Mouse (Mus musculus) CH12.LX (cell line): Measurements from ENCODE around the gene Map6. TPM values are rescaled to one million over a fixed set of nuclear protein-coding genes. Genes with fewer than 3 reads are reported as not detected.

ENCODE experiments used
- DNase-seq: peaks from one replicate; pipeline ENCODE4 v3.0.0-alpha.2; 2013; ENCODE audit errors: extremely low read depth
- H3K27ac ChIP-seq: 2 replicates; pipeline ENCODE4 v1.5.1; 2012; ENCODE audit warnings: low read depth, mild to moderate bottlenecking, control low read depth, moderate library complexity; ENCODE audit not compliant: insufficient read depth
- H3K27me3 ChIP-seq: replicated peaks from 2 replicates; pipeline ENCODE3; 2012; ENCODE audit warnings: inconsistent platforms
- H3K36me3 ChIP-seq, 2 experiments: replicated peaks in 1 of 2; 2 replicates each; pipeline versions ENCODE3 to v1.6.1; 2012; ENCODE audit warnings: inconsistent platforms in 1 of 2, low read length in 1 of 2, mild to moderate bottlenecking in 1 of 2, mixed read lengths in 1 of 2, moderate library complexity in 1 of 2; ENCODE audit not compliant: control insufficient read depth in 1 of 2, insufficient read depth in 1 of 2
- H3K4me1 ChIP-seq, 2 experiments: 2 replicates each; pipeline ENCODE4 v1.6.1; 2012; ENCODE audit warnings: inconsistent platforms in 1 of 2, moderate library complexity in 1 of 2; ENCODE audit not compliant: insufficient read depth in 2 of 2, control insufficient read depth in 1 of 2
- H3K4me2 ChIP-seq: 2 replicates; pipeline ENCODE4 v1.6.1; 2012; ENCODE audit warnings: low read depth, mild to moderate bottlenecking, control low read depth; ENCODE audit not compliant: poor library complexity, insufficient read depth, severe bottlenecking
- H3K4me3 ChIP-seq, 3 experiments: fragments of 150-350 bp in 1 of 3; sonication (generic) in 1 of 3; replicated peaks in 1 of 3; 2 replicates each; pipeline versions ENCODE3 to v1.5.1; 2011 to 2012; ENCODE audit warnings: low read depth in 2 of 3, low read length in 2 of 3, mild to moderate bottlenecking in 2 of 3, moderate library complexity in 2 of 3, control low read depth in 1 of 3, improper control_type of control experiment in 1 of 3, inconsistent platforms in 1 of 3, mixed read lengths in 1 of 3; ENCODE audit not compliant: poor library complexity in 1 of 3
- H3K79me2 ChIP-seq: replicated peaks from 2 replicates; pipeline ENCODE4 v1.6.1; 2012; ENCODE audit warnings: mild to moderate bottlenecking, moderate library complexity; ENCODE audit not compliant: control insufficient read depth, poor library complexity, insufficient read depth, severe bottlenecking; ENCODE audit errors: extremely low read depth
- H3K9ac ChIP-seq: 2 replicates; pipeline ENCODE4 v1.6.1; 2012; ENCODE audit warnings: low read depth, mild to moderate bottlenecking, control low read depth, moderate library complexity; ENCODE audit not compliant: insufficient read depth
- H3K9me3 ChIP-seq: replicated peaks from 2 replicates; pipeline ENCODE3; 2012; ENCODE audit warnings: low read length, inconsistent platforms, mixed read lengths
- BHLHE40 ChIP-seq: IDR thresholded peaks from 2 replicates; pipeline ENCODE4 v1.6.1; 2011; ENCODE audit warnings: mild to moderate bottlenecking, low read depth, low read length, improper control_type of control experiment
- CHD1 ChIP-seq: IDR thresholded peaks from 2 replicates; pipeline ENCODE4 v1.6.1; 2012; ENCODE audit warnings: low read depth, low read length, improper control_type of control experiment, inconsistent platforms
- E2F4 ChIP-seq: IDR thresholded peaks from 2 replicates; pipeline ENCODE4 v1.6.1; 2011; ENCODE audit warnings: low read depth, low read length, improper control_type of control experiment; ENCODE audit not compliant: insufficient replicate concordance
- EP300 ChIP-seq: IDR thresholded peaks from 2 replicates; pipeline ENCODE4 v1.6.1; 2011; ENCODE audit warnings: low read length, improper control_type of control experiment
- HCFC1 ChIP-seq: IDR thresholded peaks from 2 replicates; pipeline ENCODE4 v1.6.1; 2012; ENCODE audit warnings: low read depth, mild to moderate bottlenecking, inconsistent platforms, low read length, improper control_type of control experiment
- IRF4 ChIP-seq: IDR thresholded peaks from 2 replicates; pipeline ENCODE4 v1.6.1; 2014; ENCODE audit warnings: low read depth, mild to moderate bottlenecking, inconsistent platforms, low read length, improper control_type of control experiment
- JUN ChIP-seq: IDR thresholded peaks from 2 replicates; pipeline ENCODE4 v1.6.1; 2011; ENCODE audit warnings: low read depth, mild to moderate bottlenecking, low read length, improper control_type of control experiment, moderate library complexity; ENCODE audit not compliant: insufficient read depth
- JUND ChIP-seq: conservative IDR thresholded peaks from 2 replicates; pipeline ENCODE4 v1.6.1; 2011; ENCODE audit warnings: low read depth, low read length, improper control_type of control experiment
- MAFK ChIP-seq: IDR thresholded peaks from 2 replicates; pipeline ENCODE4 v1.6.1; 2011; ENCODE audit warnings: low read length, improper control_type of control experiment; ENCODE audit not compliant: insufficient replicate concordance
- MAZ ChIP-seq: IDR thresholded peaks from 2 replicates; pipeline ENCODE4 v1.6.1; 2012; ENCODE audit warnings: low read depth, mild to moderate bottlenecking, inconsistent platforms, low read length, improper control_type of control experiment, moderate library complexity
- MXI1 ChIP-seq: IDR thresholded peaks from 2 replicates; pipeline ENCODE4 v1.6.1; 2011; ENCODE audit warnings: mild to moderate bottlenecking, low read depth, low read length, improper control_type of control experiment
- NRF1 ChIP-seq: IDR thresholded peaks from 2 replicates; pipeline ENCODE4 v1.6.1; 2014; ENCODE audit warnings: low read depth, mild to moderate bottlenecking, inconsistent platforms, low read length, improper control_type of control experiment, moderate library complexity
- POLR2A ChIP-seq: IDR thresholded peaks from 2 replicates; pipeline ENCODE4 v1.6.1; 2011; ENCODE audit warnings: low read depth, mild to moderate bottlenecking, improper control_type of control experiment, low read length
- RAD21 ChIP-seq: IDR thresholded peaks from 2 replicates; pipeline ENCODE4 v1.6.1; 2011; ENCODE audit warnings: low read depth, mild to moderate bottlenecking, low read length, improper control_type of control experiment, moderate library complexity
- RCOR1 ChIP-seq: conservative IDR thresholded peaks from 2 replicates; pipeline ENCODE4 v1.6.1; 2012; ENCODE audit warnings: low read depth, mild to moderate bottlenecking, inconsistent platforms, low read length, improper control_type of control experiment
- SIN3A ChIP-seq: IDR thresholded peaks from 2 replicates; pipeline ENCODE4 v1.6.1; 2012; ENCODE audit warnings: low read length, improper control_type of control experiment, inconsistent platforms
- UBTF ChIP-seq: IDR thresholded peaks from 2 replicates; pipeline ENCODE4 v1.6.1; 2012; ENCODE audit warnings: low read depth, mild to moderate bottlenecking, inconsistent platforms, low read length, improper control_type of control experiment, moderate library complexity
- USF1 ChIP-seq: IDR thresholded peaks from 2 replicates; pipeline ENCODE4 v1.6.1; 2014; ENCODE audit warnings: low read depth, mild to moderate bottlenecking, inconsistent platforms, low read length, improper control_type of control experiment
- USF2 ChIP-seq: conservative IDR thresholded peaks from 2 replicates; pipeline ENCODE4 v1.6.1; 2011; ENCODE audit warnings: low read depth, low read length, improper control_type of control experiment
- ZC3H11A ChIP-seq: IDR thresholded peaks from 2 replicates; pipeline ENCODE4 v1.6.1; 2012; ENCODE audit warnings: low read depth, mild to moderate bottlenecking, inconsistent platforms, low read length, improper control_type of control experiment
- ZKSCAN1 ChIP-seq: IDR thresholded peaks from 2 replicates; pipeline ENCODE4 v1.6.1; 2012; ENCODE audit warnings: low read depth, inconsistent platforms, low read length, improper control_type of control experiment, borderline replicate concordance
- dilution Hi-C: fragments of 300-500 bp; cut with MboI; formaldehyde crosslinking; loops from 2 replicates; pipeline ENCODE4 v1.14.3; 2020; ENCODE audit warnings: low sequenced_read_pairs; ENCODE audit not compliant: extremely low pct_unique_long_range_greater_than_20kb, extremely low pct_ligation_motif_present
- in situ Hi-C: fragments of 300-500 bp; cut with MboI; formaldehyde crosslinking; loops from 3 replicates; pipeline ENCODE4 v1.14.3; 2019; ENCODE audit warnings: low sequenced_read_pairs, low pct_ligation_motif_present, low pct_unique_long_range_greater_than_20kb, mixed read lengths
- polyA plus RNA-seq: library from polyadenylated mRNA; unstranded; fragments of >175 nt; gene quantifications from 2 replicates; pipeline ENCODE4 v1.2.1, GENCODE M21; 2012; ENCODE audit warnings: low read depth; ENCODE audit not compliant: insufficient read length
- total RNA-seq, 2 experiments: library from RNA; depleted of rRNA; stranded (reverse); fragments of 300-350 nt in 1 of 2; fragments of >200 nt in 1 of 2; gene quantifications; 2 replicates each; pipeline ENCODE4 v1.2.3; 2012 to 2014

Gene Map6
- total and polyA plus RNA-seq, 3 experiments = 0.32 to 1.4 (median 1.1) TPM

GRCm38 (mm10) chr7:99320524-99320923, 53.3 kb downstream of the Map6 start:
- no peak overlapping the region for H3K4me3 ChIP-seq
- no peak overlapping the region for H3K4me2 ChIP-seq
- H3K27me3 ChIP-seq = peaks cover 6% of the 10 kb centered on the region
- in situ Hi-C loops (no loop called here), dilution Hi-C loops (no loop called here)
- TF ChIP-seq BHLHE40 (no peak), SIN3A (no peak), RAD21 (no peak), ZC3H11A (no peak), HCFC1 (no peak), JUN (no peak), IRF4 (no peak), USF1 (no peak), E2F4 (no peak), MAZ (no peak), NRF1 (no peak), USF2 (no peak), POLR2A (no peak), UBTF (no peak), JUND (no peak), MXI1 (no peak), MAFK (no peak), EP300 (no peak), CHD1 (no peak), RCOR1 (no peak)
- peaks cover 2 to 15% of the 10 kb centered on the region in 2 experiments; a peak in 3 of 4 replicates for H3K4me1 ChIP-seq
- no peaks in the 10 kb centered on the region for H3K79me2 ChIP-seq
- no peak overlapping the region for H3K27ac ChIP-seq
- DNase-seq = no peak
- no peaks in the 10 kb centered on the region for H3K36me3 ChIP-seq
- no peak overlapping the region for H3K9ac ChIP-seq
- no peaks in the 10 kb centered on the region for H3K9me3 ChIP-seq

- in situ Hi-C loops = no loop called here
- Histone ChIP-seq H3K9ac (no peak overlapping the region), H3K4me2 (no peak overlapping the region), H3K4me1 (peaks cover under 1 to 6% of the 10 kb centered on the region in 2 experiments; a peak in 3 of 4 replicates), H3K79me2 (no peaks in the 10 kb centered on the region), H3K27me3 (peaks cover 13% of the 10 kb centered on the region), H3K4me3 (no peak overlapping the region), H3K27ac (no peak overlapping the region), H3K36me3 (no peaks in the 10 kb centered on the region), H3K9me3 (no peaks in the 10 kb centered on the region)
- no peak for DNase-seq
- no peak for TF ChIP-seq ZKSCAN1
- dilution Hi-C loops = no loop called here
These were observed 55.6 kb downstream of the Map6 start for GRCm38 (mm10) chr7:99322691-99323320.
